12 mouse cellular contexts compared by ENCODE assay signal in the genomic region with DNA sequence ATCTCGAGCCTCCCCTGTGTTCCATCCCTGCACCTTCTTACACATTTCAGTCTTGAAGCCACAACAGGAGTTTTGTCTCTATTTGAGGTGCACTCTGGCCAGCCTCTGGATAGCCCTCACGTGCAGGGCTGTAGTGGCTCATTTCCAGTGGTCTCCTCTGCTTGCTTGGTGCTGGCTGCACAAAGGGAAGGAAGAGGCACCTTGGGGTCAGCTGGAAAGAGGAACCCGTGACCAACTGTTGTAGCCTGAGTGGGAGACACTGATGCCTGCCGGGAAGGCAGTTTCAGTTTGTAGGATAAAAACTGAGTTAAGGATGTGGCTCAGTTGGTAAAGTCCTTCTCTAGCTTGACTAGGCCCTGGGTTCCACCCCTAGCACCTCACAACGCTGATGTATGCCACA. TPM values are rescaled to one million over a fixed set of nuclear protein-coding genes. Genes with fewer than 3 reads are reported as not detected.
A peak's percentile ranks its signal among the peaks of the same experiment; 100 is the strongest.
DNase-seq lines count a peak whose midpoint lies in the region; ATAC-seq lines count a peak whose summit lies in the region.
"Had no signal": no experiment of that assay in that cellular context is flagged by ENCODE, and none has a peak within 500 bp of the region (broad histone marks: within the 10 kb centered on the region; RNA-seq: fewer than 3 reads in every experiment).

No protein-coding gene starts in this region.

- no peaks in the 10 kb centered on the region for H3K27me3 ChIP-seq in hindbrain, embryonic 13.5 days
- H3K27me3 ChIP-seq in hindbrain, embryonic 12.5 days: no peaks in the 10 kb centered on the region
- H3K27me3 ChIP-seq in limb, embryonic 15.5 days: no peaks in the 10 kb centered on the region

- H3K27ac ChIP-seq in hindbrain, embryonic 13.5 days: 0 out of 2 replicates have a peak overlapping the region, but pooled peaks have one; percentile 18
- no peak overlapping the region for H3K27ac ChIP-seq in hindbrain, embryonic 12.5 days
- H3K27ac ChIP-seq in brown adipose tissue, adult 24 weeks (replicated peaks; ENCODE audit: low read depth, low read length): peak overlapping the region; percentile 23; the same call in 1 of the 2 replicates
- H3K27ac ChIP-seq in limb, embryonic 15.5 days: peak overlapping the region; percentile 29

- H3K4me2 ChIP-seq in hindbrain, embryonic 13.5 days: no peak overlapping the region
- H3K4me2 ChIP-seq in hindbrain, embryonic 12.5 days (replicated peaks): no peak overlapping the region
- no peak overlapping the region for H3K4me2 ChIP-seq in limb, embryonic 15.5 days

- 72% methylated on average over 5 of the region's 5 CpGs for WGBS in hindbrain, embryonic 13.5 days
- WGBS in hindbrain, embryonic 12.5 days: 61% methylated on average over 5 of the region's 5 CpGs
- 63% methylated on average over 5 of the region's 5 CpGs for WGBS in limb, embryonic 15.5 days

- DNase-seq in 416B (ENCODE audit: low read depth): peak; percentile 76
- DNase-seq in ovary, postnatal 14 days (ENCODE audit: low spot score): no peak
- DNase-seq in cerebellum, postnatal 36 days: no peak
- no peak for DNase-seq in adrenal gland, postnatal 10 days
- DNase-seq: spleen, adult 18-20 months; thymus, adult 18-20 months had no signal

- H3K9ac ChIP-seq in hindbrain, embryonic 13.5 days: no peak overlapping the region
- no peak overlapping the region for H3K9ac ChIP-seq in hindbrain, embryonic 12.5 days
- no peak overlapping the region for H3K9ac ChIP-seq in limb, embryonic 15.5 days

- H3K4me3 ChIP-seq in hindbrain, embryonic 13.5 days: no peak overlapping the region
- H3K4me3 ChIP-seq in hindbrain, embryonic 12.5 days: no peak overlapping the region
- H3K4me3 ChIP-seq in brown adipose tissue, adult 24 weeks (ENCODE audit: insufficient read depth, low read depth, low read length): no peak overlapping the region
- no peak overlapping the region for H3K4me3 ChIP-seq in limb, embryonic 15.5 days

- peaks cover 57% of the 10 kb centered on the region for H3K4me1 ChIP-seq in hindbrain, embryonic 13.5 days (replicated peaks)
- H3K4me1 ChIP-seq in hindbrain, embryonic 12.5 days: peaks cover 41% of the 10 kb centered on the region
- H3K4me1 ChIP-seq in brown adipose tissue, adult 24 weeks (ENCODE audit: control insufficient read depth, insufficient read depth, insufficient read length, low read length): peaks cover 21% of the 10 kb centered on the region
- H3K4me1 ChIP-seq in limb, embryonic 15.5 days: peaks cover 54% of the 10 kb centered on the region

- no peaks in the 10 kb centered on the region for H3K9me3 ChIP-seq in hindbrain, embryonic 13.5 days
- no peaks in the 10 kb centered on the region for H3K9me3 ChIP-seq in hindbrain, embryonic 12.5 days (replicated peaks)
- H3K9me3 ChIP-seq in limb, embryonic 15.5 days: no peaks in the 10 kb centered on the region

- ATAC-seq in hindbrain, embryonic 13.5 days (ENCODE audit: low FRiP score): no peak
- ATAC-seq in hindbrain, embryonic 12.5 days (ENCODE audit: low FRiP score): no peak
- no peak for ATAC-seq in limb, embryonic 15.5 days (ENCODE audit: insufficient number of reproducible peaks, low FRiP score, low TSS enrichment, low read depth)

- H3K36me3 ChIP-seq in hindbrain, embryonic 13.5 days: peaks cover 4% of the 10 kb centered on the region
- peaks cover 4% of the 10 kb centered on the region for H3K36me3 ChIP-seq in hindbrain, embryonic 12.5 days
- peaks cover 5% of the 10 kb centered on the region; the same call in 1 of the 2 replicates for H3K36me3 ChIP-seq in limb, embryonic 15.5 days

RNA-seq across cellular contexts. Expression of a gene that starts 9.5 kb away (rescaled TPM):
- 59.1 and 61.0 TPM in 2 replicates for polyA plus RNA-seq in hindbrain, embryonic 13.5 days (2015; fragmentation: Nextera tagmentation; extraction: Ambion mirVana)
- polyA plus RNA-seq in hindbrain, embryonic 12.5 days (2016; fragmentation: Nextera tagmentation; extraction: Ambion mirVana): 54.1 and 61.1 TPM in 2 replicates
- polyA plus RNA-seq in brown adipose tissue, adult 24 weeks (2012; ENCODE audit: insufficient read depth, insufficient read length, missing spikeins): 9.2 and 12.3 TPM in 2 replicates
- 25.7 and 30.5 TPM in 2 replicates for polyA plus RNA-seq in limb, embryonic 15.5 days (2015; fragmentation: Nextera tagmentation; extraction: Ambion mirVana)
- 10 to 100 TPM; 22.0 to 24.3 TPM for total RNA-seq in adrenal gland, postnatal 10 days (2021)

RNA-seq across cellular contexts. Expression of a gene that starts 9.7 kb away (rescaled TPM):
- polyA plus RNA-seq in hindbrain, embryonic 13.5 days (2015; fragmentation: Nextera tagmentation; extraction: Ambion mirVana): 0.21 and 0.34 TPM in 2 replicates
- polyA plus RNA-seq in hindbrain, embryonic 12.5 days (2016; fragmentation: Nextera tagmentation; extraction: Ambion mirVana): 0.10 and 0.16 TPM in 2 replicates
- not detected in 2 replicates for polyA plus RNA-seq in brown adipose tissue, adult 24 weeks (2012; ENCODE audit: insufficient read depth, insufficient read length, missing spikeins)
- 0.06 and 0.13 TPM in 2 replicates for polyA plus RNA-seq in limb, embryonic 15.5 days (2015; fragmentation: Nextera tagmentation; extraction: Ambion mirVana)
- total RNA-seq in adrenal gland, postnatal 10 days (2021): under 1 TPM; 0.18 TPM
- total RNA-seq: heart, adult 18-20 months; left cerebral cortex, adult 18-20 months had no signal
